Mouse (Mus musculus) ZHBTc4 (cell line): ENCODE data around the gene Bola1.
"Not testable (repeated sequence)": the region's sequence is repeated elsewhere in the genome, so short reads cannot be mapped to it uniquely, and the experiment has no call there.

Experiments used
- DNase-seq: peaks from one replicate; pipeline ENCODE4 v3.0.0-alpha.2; 2011; ENCODE audit warnings: low read depth, low spot score

The Bola1 gene

DNA sequence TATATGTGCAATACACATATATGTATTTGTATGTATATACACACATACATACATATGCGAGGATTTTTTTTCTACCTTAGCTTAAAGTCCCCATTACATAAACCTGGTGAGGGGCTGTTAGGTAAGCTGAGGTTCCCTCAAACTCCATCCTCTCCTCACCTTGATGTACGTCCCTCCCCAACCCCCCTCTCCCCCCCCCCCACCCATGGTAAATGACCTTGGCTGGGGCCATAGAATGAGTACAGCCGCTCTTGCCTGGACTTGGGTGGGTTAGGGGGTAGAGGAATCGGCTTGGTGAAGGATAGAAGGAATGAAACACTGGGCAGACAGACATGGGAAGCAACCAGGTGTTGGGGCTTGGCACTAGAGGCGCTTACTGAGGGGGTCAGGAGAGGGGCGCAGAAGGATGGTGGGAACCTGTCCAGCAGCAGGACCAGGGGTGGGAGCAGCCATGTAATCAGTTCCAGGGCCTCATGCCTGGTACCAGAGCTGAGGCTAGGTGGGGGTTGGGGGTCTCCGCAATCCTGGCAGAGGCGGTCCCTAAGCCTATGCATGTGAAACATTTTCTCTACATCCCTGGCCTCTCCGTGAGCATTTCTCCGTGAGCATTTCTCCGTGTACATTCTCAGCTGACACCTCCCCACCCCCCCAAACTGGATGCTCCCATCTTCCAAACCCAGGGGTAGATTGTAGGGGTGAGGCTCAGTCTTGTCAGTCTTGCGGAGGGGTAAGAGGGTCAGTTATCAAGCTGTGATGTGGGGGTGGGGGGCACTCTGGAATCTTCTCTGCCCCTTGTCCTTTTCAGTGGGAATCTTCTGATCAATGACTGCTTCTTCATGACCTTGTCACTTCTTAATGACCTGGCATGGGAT is 37.8 kb downstream of the Bola1 start:
- no peak for DNase-seq

GRCm38 (mm10) chr3:96180727-96181477 is 38.6 kb downstream of the Bola1 start, which contains the start of gene Sv2a:
Sv2a (plus strand) TSS chr3:96181151.
- peak; percentile 48 for DNase-seq

DNA sequence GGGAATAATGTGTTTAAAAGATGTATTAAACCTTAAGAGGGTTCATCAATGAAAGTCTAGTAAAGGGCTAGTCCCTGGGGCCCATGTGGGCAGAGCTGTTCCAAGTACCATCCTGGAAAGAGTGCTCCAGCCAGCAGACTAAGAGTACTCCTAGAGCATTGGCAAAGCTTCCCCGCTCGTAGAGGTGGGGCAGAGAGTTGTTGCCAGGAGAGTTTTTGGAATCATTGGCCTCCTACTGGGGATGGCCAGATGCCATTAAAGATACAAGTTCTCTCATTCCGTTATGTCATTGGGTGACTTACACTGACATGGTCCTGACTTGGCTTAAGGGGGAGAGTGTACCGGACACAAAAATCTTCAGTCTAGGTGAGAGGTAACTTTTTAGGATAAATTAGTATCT is 40.0 kb downstream of the Bola1 start:
- DNase-seq: no peak

DNA sequence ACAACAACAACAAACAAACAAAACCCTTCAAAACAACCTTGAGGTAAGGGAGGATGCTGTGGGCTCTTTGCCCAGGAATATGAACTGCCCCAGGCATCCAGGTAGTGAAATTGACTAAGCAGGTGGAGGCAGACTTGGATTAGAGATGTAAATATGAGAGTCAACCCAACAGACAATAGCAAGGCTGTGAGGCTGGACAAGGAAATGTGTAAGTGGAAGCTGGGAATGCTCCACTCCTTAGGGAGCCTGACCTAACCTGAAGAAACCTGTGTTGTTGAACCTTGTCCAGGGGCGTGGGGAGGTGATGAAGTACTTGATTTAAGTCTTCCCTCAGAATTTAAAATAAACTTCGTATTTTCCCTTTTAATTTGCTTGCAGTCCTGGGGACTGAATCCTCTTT is 40.6 kb downstream of the Bola1 start:
- DNase-seq: no peak

DNA sequence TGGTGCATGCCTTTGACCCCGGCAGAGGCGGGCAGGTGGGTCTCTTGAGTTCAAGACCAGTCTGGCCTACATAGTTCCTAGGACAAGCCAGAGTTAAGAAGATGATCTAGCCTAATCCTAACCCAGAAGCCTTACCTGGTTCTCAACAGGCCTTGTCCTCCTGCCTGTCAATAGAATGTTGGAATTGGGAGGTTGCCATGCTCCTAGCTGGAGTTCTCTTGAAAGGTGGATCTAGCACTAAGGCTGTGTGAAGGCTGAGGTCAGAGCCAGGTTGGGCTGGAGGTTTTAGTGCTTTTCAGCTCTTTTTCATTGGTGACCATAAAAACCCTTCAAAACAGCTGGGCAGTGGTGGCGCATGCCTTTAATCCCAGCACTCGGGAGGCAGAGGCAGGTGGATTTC is 41.1 kb downstream of the Bola1 start:
- DNase-seq: no peak

- peak; percentile 77 for DNase-seq
Observed at GRCm38 (mm10) chr3:96175251-96175650, 44.3 kb downstream of the Bola1 start.

GRCm38 (mm10) chr3:96174042-96174441 is 45.5 kb downstream of the Bola1 start:
- DNase-seq: not testable (repeated sequence)

DNA sequence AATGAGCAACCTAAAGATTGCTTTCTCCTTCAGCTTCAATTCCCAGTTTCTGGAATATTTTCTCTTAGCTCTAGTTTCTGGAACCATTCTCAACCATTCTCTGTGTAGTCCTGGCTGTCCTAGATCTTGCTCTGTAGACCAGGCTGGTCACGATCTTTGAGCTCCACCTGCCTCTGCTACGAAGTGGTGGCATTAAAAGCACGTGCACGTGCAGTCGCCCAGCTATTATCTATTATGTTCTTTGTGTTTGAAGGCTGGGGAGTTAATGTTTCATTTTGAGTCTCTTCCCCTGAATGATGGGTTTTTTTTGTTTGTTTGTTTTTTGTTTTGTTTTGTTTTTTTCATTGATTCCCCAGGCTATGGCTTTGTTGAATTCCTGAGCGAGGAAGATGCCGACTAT is 46.3 kb downstream of the Bola1 start:
- no peak for DNase-seq

DNA sequence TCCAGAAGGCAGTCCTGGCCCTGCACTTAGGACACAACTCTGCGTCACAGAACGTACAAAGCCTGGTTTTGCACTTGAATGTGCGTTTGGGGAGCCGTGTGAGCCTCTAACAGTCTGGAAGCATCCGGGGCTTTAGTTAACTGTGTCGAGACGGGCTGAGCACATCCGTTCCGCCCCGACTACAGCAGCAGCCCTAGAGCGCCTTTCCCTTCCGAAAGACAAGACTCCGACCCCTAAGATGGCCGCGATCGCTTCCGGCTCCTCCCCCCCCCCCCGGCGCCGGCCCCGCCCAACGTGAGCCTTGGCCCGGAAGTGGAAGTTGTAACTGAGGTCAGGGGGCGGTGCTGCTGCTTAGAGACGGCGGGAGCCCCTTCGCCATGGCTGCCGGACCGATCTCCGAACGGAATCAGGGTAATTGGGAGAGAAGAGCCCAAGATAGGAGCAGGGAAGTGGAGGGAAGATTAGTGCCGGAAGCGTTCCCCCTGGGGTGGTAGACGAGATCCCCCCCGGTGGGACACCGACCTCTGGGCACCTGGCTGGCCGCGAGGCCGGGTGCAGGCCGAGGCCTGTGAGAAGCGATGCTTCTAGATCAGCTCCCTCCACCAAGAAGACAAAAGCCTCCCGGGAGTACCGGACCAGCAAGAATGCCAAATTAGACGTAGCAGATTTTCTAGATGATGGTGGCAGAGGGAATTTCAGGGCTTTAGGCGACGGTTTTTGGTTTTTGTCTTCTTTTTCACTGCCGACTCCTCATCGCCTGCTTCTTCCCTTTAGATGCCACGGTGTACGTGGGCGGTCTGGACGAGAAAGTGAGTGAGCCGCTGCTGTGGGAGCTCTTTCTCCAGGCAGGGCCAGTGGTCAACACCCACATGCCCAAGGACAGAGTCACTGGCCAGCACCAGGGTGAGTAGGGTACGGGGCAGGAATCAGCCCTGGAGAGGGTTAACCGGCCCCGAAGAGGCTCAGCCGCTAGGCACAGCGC is 47.0 kb downstream of the Bola1 start, which contains the start of gene Sf3b4:
Gene Sf3b4 (plus strand): TSS at position 136 of the 982 bp plus-strand sequence.
- DNase-seq: peak; percentile 97

- no peak for DNase-seq
Observed at GRCm38 (mm10) chr3:96171583-96172196, 47.8 kb downstream of the Bola1 start.

DNA sequence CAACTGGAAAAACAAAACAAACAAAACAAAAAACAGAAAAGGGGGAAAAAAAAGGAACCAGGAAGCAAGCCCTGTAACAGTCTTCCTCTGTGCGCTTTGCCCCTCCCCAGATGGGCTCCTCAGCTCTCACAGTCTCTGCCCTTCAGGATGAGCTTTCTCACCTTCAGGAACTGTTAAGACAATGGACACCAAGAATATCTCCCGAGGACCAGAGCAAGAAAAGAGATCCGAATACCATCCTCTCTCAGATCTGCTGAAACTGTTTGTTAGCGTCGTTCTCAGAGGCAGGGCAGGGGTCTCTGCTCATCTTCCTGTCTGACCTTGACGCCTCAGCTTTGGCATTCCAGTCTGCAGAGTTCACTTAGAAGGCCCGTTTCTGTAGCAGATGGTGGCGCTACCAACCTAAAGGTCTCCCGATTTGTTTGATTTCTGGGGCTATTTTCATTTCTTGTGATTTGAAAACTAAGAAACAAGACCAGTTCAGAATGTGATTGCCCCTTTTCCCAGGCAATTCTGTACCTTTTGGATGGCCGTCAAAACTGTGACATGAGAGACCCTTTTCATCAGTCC is 48.4 kb downstream of the Bola1 start:
- peak; percentile 53 for DNase-seq

- DNase-seq: no peak
Observed at GRCm38 (mm10) chr3:96170276-96170675, 49.2 kb downstream of the Bola1 start.

DNA sequence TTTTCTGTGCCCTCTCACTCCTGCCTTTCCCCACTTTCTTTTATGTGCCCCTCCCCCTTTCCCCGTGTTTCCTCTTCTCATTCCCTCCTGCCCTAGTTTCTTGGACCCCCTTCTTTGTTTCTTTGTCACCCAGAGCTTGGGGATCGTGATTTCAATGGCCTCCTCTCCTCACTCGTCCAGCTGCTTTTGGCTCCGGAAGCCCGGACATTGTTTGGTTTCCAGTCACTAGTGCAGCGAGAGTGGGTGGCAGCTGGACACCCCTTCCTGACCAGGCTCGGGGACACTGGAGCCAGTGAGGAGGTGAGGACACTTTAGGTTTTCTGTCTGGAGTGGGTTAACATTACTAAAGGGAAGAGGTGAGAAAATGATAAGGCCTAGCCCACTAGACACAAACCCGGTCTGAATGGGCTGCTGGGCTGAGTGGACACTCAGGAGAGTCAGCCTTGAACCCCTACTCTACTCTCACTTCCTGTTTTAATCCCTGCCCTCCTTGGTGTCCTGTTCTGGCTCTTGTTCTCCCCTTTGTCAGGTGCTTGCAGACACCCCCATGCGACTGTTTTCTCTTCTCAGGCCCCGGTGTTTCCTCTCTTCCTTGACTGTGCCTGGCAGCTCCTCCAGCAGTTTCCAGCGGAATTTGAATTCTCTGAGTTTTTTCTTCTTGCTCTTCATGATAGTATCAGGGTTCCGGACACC is 50.9 kb downstream of the Bola1 start:
- DNase-seq: no peak

- no peak for DNase-seq
Observed at GRCm38 (mm10) chr3:96163040-96163439, 56.5 kb downstream of the Bola1 start.

DNA sequence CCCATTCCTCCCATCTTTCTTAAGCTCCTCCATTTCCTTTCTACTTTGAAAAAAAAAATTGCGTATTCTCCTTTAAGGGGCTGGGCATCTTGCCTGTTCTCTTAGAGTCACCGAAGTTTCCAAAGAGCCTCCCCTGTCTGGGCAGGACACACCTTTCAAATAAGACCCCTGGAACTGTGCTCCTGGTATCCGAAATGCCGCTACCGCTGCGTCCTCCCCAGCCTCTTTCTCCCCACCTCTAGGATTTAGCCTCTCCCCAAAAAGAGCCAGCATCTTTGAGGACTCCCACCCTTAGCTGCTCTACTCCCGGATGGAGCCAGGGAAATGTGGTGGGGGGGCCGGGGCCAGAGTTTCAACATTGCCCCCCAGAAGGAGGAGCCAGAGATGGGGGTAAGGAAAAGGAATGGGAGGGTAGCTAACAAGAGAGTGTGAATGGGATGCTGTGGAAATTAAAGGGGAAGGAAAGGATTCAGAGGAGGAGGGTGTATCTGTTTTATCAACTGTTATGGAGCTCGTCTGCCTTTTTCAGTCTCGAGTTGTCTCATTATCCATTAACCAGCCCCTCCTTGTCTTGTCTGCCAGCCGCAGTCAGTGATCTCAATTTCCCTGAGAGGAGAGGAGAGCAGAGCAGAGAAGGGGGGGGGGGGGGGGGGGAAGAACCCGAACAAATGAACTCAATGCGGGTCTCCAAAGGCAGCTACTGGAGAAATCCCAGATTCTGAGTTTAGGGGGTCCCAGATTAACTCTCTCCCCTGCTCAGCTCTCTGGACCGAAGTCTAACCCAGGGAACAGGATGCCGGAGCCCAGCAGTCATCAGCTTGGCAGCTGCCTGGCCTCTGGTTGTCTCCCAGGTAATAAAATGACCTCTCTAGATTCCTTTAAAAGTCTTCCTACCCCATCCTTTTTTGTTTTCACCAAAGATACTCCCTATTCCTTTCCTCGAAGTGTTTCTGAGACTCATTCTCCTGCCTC is 57.4 kb downstream of the Bola1 start, which contains the start of gene Mtmr11:
Gene Mtmr11 (plus strand): TSS at position 136 of the 972 bp plus-strand sequence.
- no peak for DNase-seq

DNA sequence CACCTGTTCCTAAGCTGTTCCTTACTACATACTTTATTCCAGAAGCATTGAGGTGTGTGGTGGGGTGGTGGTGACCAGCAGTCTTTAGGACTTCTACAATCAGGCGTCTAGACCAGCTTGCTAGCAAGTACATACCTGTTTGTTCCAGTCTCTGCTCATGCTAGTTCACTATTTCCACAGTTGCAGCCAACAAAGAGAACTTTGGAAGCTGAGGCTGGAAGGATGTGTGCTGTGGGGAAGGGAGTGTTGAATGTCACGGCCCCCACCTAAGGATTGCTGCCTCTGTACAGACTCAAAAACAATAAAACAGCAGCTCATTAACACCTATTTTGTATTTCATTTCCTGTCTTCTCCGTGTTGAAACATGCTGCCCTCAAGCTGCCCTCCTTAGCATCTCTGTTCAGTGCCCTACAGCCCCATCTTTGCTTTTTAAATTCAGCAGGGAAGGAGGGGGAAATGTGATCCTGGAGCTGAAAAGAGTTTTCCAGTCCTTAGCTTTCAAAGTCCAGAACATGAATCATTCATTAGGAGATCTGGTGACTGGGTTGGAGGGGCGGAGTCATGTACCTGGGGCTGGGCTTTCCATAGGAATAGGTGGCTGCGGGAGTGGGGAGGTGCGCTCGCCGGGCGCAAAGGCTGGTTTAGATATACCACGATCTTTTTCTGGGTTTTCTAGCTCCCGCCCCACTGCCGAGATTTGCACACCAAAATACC is 58.5 kb downstream of the Bola1 start:
- DNase-seq: peak; percentile 87

- DNase-seq: no peak
Observed at GRCm38 (mm10) chr3:96160222-96160802, 59.2 kb downstream of the Bola1 start.

DNA sequence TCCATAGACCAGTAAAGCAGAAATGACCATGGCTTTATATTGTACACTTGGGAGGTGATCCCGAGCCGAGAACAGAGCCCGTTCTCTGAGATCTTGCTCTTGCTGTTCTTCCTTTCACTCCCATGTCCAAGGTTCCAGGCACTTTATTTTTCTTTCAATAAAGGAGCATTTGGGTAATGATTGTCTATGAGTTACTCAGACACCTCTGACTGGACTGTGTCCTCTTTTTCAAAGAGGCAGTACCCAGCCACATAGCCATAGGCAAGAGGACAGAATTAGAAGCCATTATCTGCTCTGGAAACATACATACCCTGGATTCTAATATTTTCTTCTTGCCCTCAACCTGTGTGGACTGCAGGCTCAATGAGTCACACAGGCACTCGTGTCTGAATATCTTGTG is 59.7 kb downstream of the Bola1 start:
- no peak for DNase-seq
